Mouse (Mus musculus) kidney, adult 2 months (tissue): ENCODE results near the gene Blm. TPM values are rescaled to one million over a fixed set of nuclear protein-coding genes. Genes with fewer than 3 reads are reported as not detected.

Source experiments
- DNase-seq: peaks from one replicate; pipeline ENCODE4 v3.0.0; 2021
- H3K27ac ChIP-seq: fragments of 200-500 bp; 2 replicates; pipeline ENCODE4 v1.5.1; 2012; ENCODE audit warnings: low read depth, low read length, control low read depth, inconsistent platforms; ENCODE audit not compliant: insufficient read depth
- H3K27me3 ChIP-seq: fragments of 200-500 bp; replicated peaks from 2 replicates; pipeline ENCODE4 v1.6.1; 2012; ENCODE audit warnings: mild to moderate bottlenecking, moderate library complexity, low read length, inconsistent platforms; ENCODE audit not compliant: control insufficient read depth, insufficient read depth
- H3K36me3 ChIP-seq: fragments of 200-500 bp; 2 replicates; pipeline ENCODE4 v1.6.1; 2012; ENCODE audit warnings: mild to moderate bottlenecking, moderate library complexity, low read length, inconsistent platforms; ENCODE audit not compliant: control insufficient read depth, insufficient read depth
- H3K4me1 ChIP-seq: fragments of 200-500 bp; 2 replicates; pipeline ENCODE4 v1.6.1; 2011; ENCODE audit warnings: low read length; ENCODE audit not compliant: control insufficient read depth, insufficient read depth
- H3K4me3 ChIP-seq: fragments of 200-500 bp; 2 replicates; pipeline ENCODE4 v1.5.1; 2011; ENCODE audit warnings: mild to moderate bottlenecking, low read depth, low read length, control low read depth; ENCODE audit not compliant: insufficient read depth
- CTCF ChIP-seq: fragments of 200-500 bp; conservative IDR thresholded peaks from 2 replicates; pipeline ENCODE4 v1.5.1; 2011; ENCODE audit warnings: low read depth, mild to moderate bottlenecking, control low read depth, low read length, moderate library complexity, mixed read lengths; ENCODE audit not compliant: insufficient read depth, insufficient read length
- POLR2A ChIP-seq: fragments of 200-500 bp; IDR thresholded peaks from one replicate; pipeline ENCODE4 v1.6.1; 2011; ENCODE audit warnings: low read depth, low read length, control low read depth
- WGBS: fragments of 180-500 bp; shearing (Covaris S2); methylation state at CpG from one replicate; pipeline ENCODE4 v1.1.7; 2018; 5-methylcytosine and 5-hydroxymethylcytosine counted together
- polyA plus RNA-seq: library from polyadenylated mRNA; depleted of rRNA; stranded (reverse); fragments of >200 nt; gene quantifications from 2 replicates; pipeline ENCODE4 v1.2.3, GENCODE M21; 2012

Gene Blm
- polyA plus RNA-seq, 1 experiment = 0.58 TPM

DNA sequence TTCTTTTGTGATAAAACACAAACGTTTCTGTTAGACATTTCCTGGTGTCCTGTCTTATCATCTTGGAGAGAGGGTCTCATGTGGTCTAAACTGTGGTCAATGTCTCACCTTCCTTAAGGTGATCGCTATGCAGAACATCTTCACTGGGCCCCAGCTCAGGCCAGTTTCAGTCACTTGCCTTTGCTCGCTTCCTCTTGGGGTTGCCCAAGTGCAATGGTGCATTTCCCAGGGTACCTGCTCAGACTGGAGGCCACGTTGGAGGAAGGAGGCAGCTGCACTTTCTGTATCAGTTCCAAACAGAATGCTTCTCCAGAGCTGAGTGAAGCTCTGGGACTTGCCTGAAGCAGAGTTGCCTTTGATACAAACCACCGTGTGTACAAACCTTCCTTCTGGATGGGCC lies 80.9 kb downstream of the Blm start:
- no peaks in the 10 kb centered on the region for H3K36me3 ChIP-seq
- no peaks in the 10 kb centered on the region for H3K27me3 ChIP-seq
- no peak overlapping the region for H3K27ac ChIP-seq
- no peak overlapping the region for H3K4me3 ChIP-seq
- WGBS = 84% methylated on average over 5 of the region's 5 CpGs
- DNase-seq = no peak
- no peaks in the 10 kb centered on the region; the same call in 1 of the 2 replicates for H3K4me1 ChIP-seq
- no peak for TF ChIP-seq CTCF
- TF ChIP-seq POLR2A = no peak

DNA sequence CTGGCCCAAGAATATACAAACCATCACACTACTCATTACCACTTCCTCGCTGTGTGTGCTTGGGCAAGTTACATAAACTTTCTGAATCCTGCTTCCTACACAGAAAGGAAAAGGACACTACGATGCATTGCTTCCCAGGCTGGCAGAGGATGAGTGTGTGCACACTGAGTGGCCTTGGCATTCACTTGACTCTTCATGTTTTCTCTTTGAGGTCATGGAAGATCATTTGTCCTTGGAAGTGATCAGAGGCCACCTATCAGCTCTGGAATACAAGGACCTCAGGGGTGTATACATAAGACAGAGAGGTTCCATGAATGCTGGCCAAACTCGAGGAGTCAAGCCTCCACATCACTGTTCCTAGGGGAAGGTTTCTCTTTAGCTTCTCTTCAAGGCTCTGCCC lies 81.8 kb downstream of the Blm start:
- no peaks in the 10 kb centered on the region; the same call in 1 of the 2 replicates for H3K4me1 ChIP-seq
- WGBS = 98% methylated on average over 3 of the region's 3 CpGs
- no peak overlapping the region for H3K27ac ChIP-seq
- DNase-seq = no peak
- no peak overlapping the region for H3K4me3 ChIP-seq
- TF ChIP-seq CTCF = no peak
- H3K36me3 ChIP-seq = no peaks in the 10 kb centered on the region
- no peaks in the 10 kb centered on the region for H3K27me3 ChIP-seq

DNA sequence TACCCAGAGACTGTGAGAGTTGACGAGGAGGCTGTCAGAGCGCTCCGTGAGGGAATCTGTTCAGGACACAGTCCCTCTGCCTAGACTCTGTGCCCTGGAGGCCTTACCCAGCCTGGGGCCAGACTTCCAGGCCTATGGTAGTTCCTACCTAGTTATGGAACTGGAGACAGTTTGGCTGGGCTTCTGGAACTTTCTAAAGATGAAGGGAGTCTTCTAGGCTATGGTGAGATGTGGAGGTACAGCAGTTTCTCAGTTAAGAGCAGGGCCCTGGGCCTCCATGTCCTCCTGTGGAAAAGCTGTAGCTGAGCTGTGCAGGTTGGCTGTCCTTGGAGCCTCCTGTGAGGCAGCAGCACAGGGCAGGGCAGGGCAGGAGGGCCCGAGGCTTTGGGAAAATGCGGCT lies 82.7 kb downstream of the Blm start:
- no peak for DNase-seq
- no peaks in the 10 kb centered on the region for H3K36me3 ChIP-seq
- 94% methylated on average over 5 of the region's 5 CpGs for WGBS
- no peak overlapping the region for H3K4me3 ChIP-seq
- TF ChIP-seq CTCF = no peak
- TF ChIP-seq POLR2A = no peak
- no peak overlapping the region for H3K27ac ChIP-seq
- H3K27me3 ChIP-seq = no peaks in the 10 kb centered on the region
- H3K4me1 ChIP-seq = no peaks in the 10 kb centered on the region; the same call in 1 of the 2 replicates

DNA sequence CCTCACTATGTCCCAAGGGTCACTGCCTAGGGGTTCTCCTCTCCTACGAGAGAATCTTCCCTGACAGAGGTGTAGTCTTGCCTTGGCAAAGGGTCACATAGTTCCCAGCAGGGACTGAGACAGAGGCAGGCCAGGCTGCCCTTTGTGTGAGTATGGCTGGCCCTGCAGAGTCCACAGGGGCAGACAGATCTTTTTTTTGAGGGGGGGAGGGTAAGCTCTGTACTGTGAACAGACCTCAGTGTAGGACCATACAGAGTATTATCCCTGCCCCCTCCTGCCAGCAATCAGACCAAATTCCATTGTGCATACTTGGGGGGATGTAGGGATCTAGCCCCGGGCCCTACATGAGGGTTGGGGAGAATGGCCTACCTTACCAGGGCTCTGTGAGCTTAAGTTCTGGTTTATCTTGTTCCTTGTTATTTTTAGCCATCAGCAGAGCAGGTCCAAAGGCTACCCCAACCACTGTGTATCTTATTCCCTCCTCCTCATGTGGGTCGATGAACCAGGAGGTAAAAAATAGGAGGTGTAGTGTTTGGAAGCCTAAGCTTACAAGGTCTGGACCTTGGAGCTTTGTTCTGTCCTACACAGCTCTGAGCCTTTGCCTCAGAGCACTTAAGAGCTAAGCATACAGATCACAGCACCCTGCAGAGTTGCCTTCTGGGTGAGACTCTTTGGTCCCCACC lies 83.2 kb downstream of the Blm start:
- TF ChIP-seq POLR2A = no peak
- no peak for TF ChIP-seq CTCF
- peak; percentile 19 for DNase-seq
- 54% methylated on average over 3 of the region's 3 CpGs for WGBS
- Histone ChIP-seq H3K27ac (no peak overlapping the region), H3K4me1 (no peaks in the 10 kb centered on the region; the same call in 1 of the 2 replicates), H3K27me3 (no peaks in the 10 kb centered on the region), H3K36me3 (no peaks in the 10 kb centered on the region), H3K4me3 (no peak overlapping the region)

DNA sequence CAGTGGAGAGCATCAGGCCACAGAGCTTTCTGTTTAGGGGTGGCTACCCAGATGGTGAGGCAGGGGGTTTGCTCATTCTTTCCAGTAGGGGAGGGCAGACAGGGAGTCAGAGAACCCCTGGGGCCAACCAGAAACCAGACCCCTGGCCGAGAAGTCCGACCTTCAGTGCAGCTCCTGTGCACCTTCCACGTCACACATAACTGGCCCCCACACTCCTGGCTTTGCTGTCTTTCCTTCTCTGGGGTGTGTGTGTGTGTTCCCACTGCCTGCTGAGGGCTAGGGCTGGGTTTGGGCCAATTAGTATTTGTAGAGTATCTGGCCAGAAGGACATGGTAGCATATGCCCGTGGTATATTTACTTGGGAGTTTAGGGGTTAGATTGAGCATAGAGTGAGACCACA lies 84.6 kb downstream of the Blm start:
- H3K4me1 ChIP-seq = no peaks in the 10 kb centered on the region; the same call in 1 of the 2 replicates
- 89% methylated on average over 4 of the region's 4 CpGs for WGBS
- no peaks in the 10 kb centered on the region for H3K27me3 ChIP-seq
- DNase-seq = no peak
- H3K4me3 ChIP-seq = no peak overlapping the region
- H3K36me3 ChIP-seq = no peaks in the 10 kb centered on the region
- no peak for TF ChIP-seq CTCF
- no peak for TF ChIP-seq POLR2A
- no peak overlapping the region for H3K27ac ChIP-seq

DNA sequence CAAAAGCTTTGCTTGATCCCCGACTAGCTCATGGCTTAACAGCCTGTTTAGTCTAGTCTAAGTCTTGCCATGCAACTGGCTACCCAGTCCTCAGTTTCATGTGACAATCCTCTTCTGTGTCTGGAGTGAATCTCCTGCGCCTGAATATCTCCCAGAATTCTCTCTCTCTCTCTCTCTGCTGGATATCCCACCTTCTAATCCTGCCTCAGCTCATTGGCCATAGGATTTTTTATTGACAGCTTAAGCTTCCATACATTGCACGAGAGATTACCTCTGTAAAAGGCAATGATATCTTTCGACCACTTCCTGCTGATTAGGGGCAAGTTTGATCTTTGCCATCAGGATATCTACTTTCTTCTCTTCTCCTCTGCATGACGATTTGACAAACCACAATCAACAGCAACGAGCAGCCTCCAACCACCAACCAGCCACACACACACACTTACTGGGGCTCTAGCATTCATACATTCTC lies 85.3 kb downstream of the Blm start:
- WGBS = 86% methylated on average over 6 of the region's 6 CpGs
- H3K27me3 ChIP-seq = no peaks in the 10 kb centered on the region
- DNase-seq = no peak
- H3K4me3 ChIP-seq = no peak overlapping the region
- H3K4me1 ChIP-seq = no peaks in the 10 kb centered on the region; the same call in 1 of the 2 replicates
- no peaks in the 10 kb centered on the region for H3K36me3 ChIP-seq
- TF ChIP-seq POLR2A (no peak), CTCF (no peak)
- H3K27ac ChIP-seq = no peak overlapping the region

DNA sequence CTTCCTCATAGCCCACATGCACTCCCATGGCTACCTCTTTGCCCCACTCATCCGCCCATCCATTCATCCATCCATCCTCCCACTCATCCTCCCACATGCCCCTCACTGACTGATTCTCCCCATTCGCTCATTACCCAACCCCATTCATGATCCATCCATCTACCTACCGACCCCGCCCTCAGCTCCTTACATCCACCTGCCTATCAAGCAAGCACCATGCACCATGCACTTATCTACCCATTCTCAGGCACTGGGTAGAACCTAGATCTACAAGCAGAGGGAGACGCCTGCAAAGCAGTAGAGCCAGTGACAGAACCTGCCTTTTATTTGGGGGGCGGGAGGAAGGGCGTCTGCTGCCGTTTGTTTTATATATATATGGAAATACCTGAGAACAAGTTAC lies 87.6 kb downstream of the Blm start:
- no peak overlapping the region for H3K27ac ChIP-seq
- TF ChIP-seq CTCF (no peak), POLR2A (no peak)

More for the DNA sequence above, 87.6 kb downstream of the Blm start:
- H3K27me3 ChIP-seq = no peaks in the 10 kb centered on the region
- no peak overlapping the region for H3K4me3 ChIP-seq
- no peaks in the 10 kb centered on the region; the same call in 1 of the 2 replicates for H3K4me1 ChIP-seq
- DNase-seq = no peak
- H3K36me3 ChIP-seq = no peaks in the 10 kb centered on the region
- 97% methylated on average over 8 of the region's 8 CpGs for WGBS
